Mouse (Mus musculus) stomach, adult 2 months (tissue): ENCODE results near the gene A530084C06Rik. TPM values are rescaled to one million over a fixed set of nuclear protein-coding genes. Genes with fewer than 3 reads are reported as not detected.

Source experiments
- polyA plus RNA-seq: library from polyadenylated mRNA; depleted of rRNA; stranded (reverse); fragments of >200 nt; gene quantifications from 2 replicates; pipeline ENCODE4 v1.2.3, GENCODE M21; 2012; rRNA removed

A530084C06Rik gene
- polyA plus RNA-seq: 0.75 and 0.98 TPM in 2 replicates

GRCm38 (mm10) chr13:31558521-31559418 is at the start of gene A530084C06Rik:
Gene A530084C06Rik, minus strand, starts transcription at chr13:31559333.

DNA sequence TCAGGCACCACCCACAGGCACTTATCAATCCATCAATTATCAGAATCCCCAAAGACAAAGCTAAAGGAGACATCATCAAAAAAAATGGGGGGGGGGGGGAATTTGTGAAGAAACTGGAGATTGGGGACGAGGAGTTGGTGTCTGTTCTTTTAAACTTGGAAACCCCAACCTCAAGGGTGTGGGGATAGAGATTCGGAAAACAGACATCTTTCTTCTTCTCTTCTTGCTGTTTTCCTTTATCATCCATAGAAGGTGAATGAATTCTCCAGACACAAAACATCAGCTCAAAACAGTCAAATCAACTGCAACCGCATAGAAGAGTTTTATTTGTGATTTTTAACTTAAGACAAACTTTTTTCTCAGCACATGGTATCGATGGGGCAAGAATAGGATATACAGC is 3.3 kb downstream of the A530084C06Rik start, which contains the start of gene Foxq1:
Gene Foxq1 (plus strand): TSS at position 301 of the 400 bp plus-strand sequence.

Other genes starting within 250 kb of the A530084C06Rik start
- gene Foxq1, start 3.2 kb downstream of the A530084C06Rik start, polyA plus RNA-seq: 121 and 239 TPM in 2 replicates
- 28.5 and 35.6 TPM in 2 replicates for gene Foxf2, start 66.5 kb upstream of the A530084C06Rik start, polyA plus RNA-seq
- gene Foxc1, start 247.3 kb upstream of the A530084C06Rik start, polyA plus RNA-seq: 0.50 and 1.1 TPM in 2 replicates